Mouse (Mus musculus) retina, embryonic 14.5 days (tissue): ENCODE measurements around the gene Pax5.

Source experiments
- DNase-seq: peaks from one replicate; pipeline ENCODE4 v3.0.0-alpha.2; 2015; ENCODE audit warnings: low spot score

Gene Pax5

DNA sequence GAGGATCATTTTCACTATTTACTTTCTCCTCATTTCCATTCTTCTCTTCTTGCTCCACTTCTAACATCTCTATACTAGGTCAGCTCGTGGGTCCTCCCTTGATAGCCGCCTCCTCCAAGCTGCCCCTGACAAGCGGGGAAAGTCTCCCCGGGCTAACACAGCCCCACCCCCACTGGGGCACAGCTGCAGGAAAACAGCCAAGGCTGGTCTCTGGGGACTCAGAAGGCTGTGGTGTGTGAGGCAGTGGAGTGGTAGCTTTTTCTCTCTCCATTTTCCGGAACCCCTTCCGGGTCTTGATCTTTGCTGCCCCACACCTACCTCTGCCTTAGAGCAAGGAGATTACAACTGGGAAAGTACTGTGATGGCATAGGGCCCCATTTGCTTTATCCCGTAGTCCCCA is 4.3 kb downstream of the Pax5 start:
- DNase-seq, result peak; percentile 51

DNA sequence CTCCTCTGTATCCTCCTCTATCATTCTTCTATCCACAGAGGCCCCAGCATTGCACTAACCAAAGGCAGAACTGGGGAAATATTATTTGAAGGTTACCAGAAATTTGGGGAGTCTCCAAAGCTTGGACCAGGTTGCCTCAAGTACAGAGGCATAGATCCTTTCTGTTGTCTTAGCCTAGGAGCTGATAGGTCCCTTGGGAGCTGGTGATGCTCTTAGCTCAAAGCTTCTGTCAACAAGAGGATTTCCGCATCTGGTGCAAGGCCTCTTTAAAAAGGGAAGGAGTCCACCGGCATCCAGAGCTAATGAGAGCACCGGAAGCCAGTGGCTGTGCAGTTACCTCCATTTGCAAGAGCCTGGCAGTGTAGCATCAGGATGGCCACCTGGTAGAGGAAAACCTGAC is 5.1 kb downstream of the Pax5 start:
- no peak for DNase-seq

DNA sequence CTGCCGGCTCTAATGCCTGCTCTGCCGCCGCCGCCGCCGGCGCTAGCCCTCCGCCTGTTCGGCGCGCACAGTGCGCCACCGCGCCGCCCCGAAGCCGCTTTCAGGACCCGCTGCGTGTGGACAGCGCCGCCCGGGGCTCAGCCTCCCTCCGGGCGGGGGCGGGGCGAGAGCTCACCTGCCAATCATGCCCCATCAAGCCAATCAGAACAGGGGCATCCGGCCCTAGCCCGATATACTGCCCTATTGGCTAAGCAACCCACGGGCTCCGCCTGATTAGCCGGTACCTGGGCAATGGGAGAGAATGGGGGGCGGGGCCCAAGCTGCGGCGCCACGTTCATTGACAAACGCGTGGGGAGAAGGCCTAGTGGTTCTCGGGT is 5.9 kb downstream of the Pax5 start:
- peak; percentile 96 for DNase-seq

DNA sequence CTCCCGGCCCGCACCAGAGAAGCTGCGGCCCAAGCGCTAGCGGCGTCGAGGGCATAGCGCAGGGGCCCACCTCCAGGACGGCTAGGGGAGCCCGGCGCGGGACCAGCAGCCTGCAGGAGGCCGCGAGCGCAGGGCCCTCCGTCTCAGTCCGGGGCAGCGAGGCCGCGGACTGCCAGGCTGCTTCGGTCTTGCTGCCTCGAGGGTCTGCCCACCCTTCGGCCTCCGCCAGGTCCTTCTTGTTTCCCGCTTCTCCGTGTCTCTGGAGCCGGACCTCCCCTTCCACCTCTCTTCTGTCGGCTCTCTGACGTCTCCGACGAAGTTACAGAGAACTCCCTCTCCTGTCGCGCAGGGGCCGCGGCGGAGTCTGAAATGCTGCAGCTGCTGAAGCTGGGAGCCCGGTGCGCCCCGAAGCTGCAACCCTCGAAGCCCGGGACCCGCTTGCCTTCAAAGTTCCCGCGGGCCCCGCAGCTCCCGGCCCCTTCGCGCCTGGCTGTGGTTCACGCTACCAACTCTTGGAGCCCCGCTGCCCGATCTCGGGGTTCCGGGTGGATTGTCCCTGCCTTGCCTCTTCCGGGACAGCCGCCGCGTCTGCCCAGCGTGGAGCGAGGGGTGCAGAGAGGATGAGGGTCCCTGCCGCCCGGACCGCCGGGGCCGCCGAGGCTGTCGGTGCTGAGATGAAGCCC is 6.5 kb downstream of the Pax5 start:
- DNase-seq, result peak; percentile 37

DNA sequence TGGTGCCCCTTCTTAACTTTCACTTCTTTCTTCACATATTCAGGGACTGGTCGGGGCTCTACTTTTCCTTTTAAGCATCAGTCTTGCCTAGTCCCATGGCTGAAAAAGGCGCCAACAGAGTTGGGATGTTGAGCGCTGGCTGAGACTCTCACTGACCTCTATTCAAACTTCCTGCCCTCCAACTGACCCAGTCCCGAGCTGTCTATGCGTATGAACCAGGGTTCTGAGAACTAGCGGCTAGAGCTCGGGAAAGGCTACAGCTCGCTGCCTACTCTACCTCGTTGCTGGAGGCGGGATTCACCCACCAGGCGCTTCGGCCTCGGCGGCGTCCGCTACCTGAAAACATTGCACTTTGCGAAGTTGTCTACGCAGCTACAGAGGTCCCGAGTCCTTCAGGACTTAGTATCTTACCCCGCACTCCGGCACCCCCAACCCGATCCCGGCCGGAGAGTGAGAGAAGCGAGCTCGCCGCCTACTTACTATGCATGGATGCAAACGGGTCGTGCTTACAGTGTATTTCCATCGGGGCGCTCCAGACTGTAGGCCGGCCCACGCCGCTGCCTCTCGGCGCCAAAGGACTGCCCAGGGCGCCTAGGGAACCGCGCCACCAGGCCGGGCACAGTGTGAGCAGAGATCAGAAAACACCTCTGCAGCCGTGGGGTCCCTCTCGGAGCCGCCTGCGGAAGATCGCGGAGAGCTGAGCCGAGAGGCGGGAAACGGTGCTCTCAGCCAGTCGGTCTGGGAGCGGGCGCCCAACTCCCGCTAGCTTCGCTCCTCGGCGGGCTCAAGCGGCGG is 7.2 kb downstream of the Pax5 start:
- DNase-seq, result peak; percentile 55

DNA sequence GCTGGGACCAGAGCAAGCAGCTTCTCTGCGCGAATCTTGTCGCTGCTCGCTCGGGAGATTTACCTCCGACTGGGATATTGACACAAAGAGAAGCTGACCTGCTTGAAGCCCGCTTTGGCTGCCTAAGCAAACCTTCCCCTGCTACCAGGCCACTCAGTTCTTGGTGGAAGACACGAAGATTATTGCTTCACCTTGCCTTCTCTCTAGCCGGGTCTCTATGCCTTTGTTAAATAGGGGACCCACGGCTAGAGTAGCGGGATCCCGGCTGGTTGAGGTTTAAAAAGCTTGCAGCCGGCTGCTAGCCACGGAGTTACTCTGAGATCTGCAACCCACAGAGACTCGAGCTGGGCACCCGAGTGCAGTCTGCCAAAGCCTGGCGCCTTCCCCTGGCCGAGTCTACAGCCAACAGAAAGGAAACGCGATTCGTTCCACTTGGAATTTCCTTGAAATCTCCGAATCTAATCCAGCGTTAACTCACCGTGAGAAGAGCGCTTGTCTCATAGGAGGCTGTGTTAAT is 8.2 kb downstream of the Pax5 start:
- peak; percentile 56 for DNase-seq

DNA sequence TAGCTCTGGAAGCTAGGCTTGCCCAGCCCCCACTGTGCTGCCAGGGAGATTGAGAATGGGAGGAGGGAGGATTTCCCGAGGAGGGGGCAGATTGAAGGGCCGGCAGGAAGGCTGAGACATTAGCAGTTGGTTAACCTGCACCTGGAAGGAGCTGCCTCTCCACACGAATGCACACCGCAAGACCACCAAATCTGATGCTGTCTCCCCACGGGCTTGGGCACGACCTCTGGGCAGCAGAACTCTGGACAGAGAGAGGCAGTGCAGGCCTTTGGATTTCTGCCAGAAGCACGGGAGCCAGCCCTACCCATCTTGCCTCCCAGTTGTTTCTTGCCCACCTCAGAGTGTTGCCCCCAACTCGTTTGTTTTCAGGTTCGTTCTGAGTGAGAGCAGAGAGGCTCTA is 8.8 kb downstream of the Pax5 start:
- DNase-seq, result peak; percentile 35

DNA sequence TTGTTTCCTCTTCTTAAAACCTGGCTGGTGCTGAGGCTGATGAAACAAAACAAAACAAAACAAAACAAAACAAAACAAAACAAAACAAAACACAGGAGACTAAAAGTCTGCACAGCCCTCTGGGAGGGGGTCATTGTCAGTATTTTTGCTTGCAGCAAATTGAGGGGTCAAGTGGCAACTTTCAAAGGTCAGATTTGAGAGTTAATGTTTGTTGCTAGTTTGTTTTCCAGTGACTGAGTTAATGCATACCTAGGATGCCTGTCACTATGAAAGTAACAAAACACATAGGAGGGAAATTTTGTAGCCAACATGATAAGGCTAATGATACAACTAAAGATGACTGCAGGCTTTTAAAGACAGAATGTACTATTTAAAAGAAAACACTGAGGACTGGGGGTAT is 13.6 kb downstream of the Pax5 start:
- DNase-seq, result no peak

DNA sequence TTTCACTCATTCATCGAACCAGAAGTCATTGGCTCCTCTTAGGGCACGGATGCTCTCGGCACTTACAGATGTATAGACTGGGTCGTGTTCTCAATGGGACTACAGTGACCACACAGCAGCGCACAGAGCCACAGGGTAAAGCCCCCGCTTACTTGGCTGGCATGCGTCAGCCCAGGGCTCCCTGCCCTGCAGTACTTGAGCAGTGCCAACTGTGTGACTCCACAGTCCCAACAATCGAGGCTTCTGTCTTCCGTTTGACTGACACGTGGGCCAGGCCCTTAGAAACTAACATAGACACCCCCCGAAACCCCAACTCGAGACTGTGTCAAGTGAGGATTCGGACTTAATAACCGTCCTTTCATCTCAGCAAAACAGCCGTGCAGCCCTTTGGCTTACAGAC is 15.9 kb downstream of the Pax5 start:
- no peak for DNase-seq

DNA sequence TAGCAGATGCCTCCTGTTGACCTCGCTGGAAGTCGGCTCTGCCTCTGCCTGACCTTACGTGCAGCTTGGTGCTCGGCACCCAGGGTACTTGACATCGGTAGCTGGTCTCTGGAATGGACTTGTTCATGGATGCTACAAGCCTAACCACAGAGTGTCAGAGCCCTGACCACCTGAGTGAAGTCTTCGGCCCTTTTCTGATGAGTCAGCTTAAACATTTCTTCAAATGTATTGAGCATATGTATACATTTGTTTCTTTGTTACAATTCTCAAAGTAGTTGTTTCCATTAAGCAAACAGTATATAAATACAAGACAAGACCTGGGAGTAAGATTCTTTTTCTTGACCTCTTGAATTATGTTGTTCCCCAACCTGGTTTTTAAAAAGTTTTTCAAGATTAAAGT is 24.7 kb downstream of the Pax5 start:
- no peak for DNase-seq

DNA sequence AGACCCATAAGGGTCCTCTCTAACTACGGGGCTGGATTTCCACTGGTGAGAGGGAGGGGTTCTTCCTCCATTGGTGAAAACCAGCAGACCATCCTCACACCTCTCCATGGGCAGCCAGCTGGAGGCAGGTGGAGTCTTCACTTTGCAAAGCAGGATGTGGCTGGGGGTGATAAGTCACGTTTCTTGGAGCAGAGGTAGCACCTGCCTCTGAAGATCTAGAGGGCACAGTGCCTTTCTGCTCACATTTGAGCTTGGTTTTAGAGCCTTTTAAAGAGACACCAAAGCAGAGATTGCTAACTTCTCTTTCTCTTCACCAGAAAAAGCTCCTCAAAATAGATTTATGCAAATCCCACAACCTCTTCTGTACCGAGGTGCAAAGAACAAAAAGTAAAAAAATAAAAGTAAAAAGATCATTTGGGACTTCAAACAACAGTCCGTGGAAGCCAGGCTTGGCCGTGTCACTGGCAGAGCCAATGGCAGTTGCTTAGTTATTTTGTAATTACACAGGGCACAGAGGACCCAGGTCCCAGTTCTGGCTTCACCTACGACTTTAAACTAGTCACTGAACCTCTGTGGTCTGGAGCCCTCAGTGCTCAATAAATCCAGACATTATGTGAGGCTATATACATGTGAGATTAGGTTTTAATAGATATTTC is 29.9 kb downstream of the Pax5 start:
- DNase-seq, result no peak

DNA sequence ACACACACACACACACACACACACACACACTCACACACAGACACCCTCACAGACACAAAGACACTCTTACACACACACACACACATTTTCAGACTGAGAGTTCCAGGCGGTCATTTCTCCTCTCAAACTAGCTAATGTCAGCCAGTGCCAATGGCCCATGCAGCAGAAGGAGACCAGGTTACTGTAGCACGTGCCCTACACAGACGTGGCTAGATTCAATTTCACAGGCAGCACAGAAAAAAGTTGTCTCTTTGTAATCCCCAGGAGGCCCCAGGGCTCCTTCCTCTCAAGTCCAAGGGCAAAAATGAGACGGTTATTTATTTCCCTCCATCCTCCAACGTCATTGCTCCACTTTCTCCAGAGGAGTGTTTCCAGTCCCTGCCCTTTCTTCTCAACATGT is 31.6 kb downstream of the Pax5 start:
- DNase-seq, result no peak

DNA sequence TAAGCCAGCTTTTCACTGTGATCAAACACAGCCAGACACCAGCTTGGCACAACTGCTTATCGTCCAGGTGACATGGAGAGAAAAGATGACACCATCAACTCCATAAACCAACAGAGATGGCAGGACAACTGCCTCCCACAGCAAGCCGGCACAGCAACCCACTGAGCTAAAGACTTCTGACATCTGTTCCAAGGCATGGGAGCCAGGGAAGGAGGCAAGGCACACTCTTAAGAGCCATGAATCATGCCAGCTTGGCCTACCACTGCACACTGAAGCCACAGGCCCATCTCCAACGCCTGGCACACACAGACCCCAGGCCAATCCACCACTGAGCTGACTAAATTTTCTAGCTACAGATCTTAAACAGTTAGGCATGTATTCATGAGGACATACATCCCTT is 32.3 kb downstream of the Pax5 start:
- no peak for DNase-seq

DNA sequence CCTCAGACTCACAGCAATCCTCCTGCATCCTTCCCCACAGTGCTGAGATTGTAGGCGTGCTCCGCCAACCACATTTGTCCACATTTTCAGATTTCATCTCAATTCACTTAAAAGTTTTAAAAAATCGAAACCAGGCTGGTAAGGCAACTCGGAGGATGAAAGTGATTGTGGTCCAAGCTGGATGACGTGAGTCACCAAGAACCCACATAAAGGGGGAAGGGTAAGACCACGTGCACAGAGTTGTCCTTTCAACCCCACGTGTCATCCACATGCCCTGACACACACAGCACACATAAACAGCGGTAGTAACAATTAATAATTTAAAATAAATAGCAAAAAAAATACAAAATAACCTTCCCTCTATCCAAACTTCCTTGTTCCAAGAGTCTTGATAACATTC is 35.3 kb downstream of the Pax5 start:
- DNase-seq, result no peak

DNA sequence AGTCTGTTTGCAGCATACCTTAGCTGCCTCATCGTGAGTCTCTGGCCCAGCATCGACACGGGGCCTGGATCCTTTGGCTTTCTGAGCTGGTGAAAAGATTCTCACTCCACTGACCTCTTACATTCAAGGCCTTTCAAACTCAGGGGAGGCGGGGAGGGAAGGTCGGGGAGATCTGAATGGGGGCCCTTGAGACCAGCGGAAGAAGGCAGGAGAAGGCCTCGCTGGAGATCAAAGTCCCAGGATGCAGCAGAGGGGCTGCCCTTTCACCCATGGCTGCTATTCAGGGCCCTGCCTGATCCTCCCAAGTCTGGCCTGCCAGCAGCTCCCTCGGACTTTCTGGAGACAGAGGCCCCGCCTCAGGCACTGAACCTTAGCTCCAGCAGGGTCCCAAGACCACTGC is 36.6 kb downstream of the Pax5 start:
- no peak for DNase-seq

DNA sequence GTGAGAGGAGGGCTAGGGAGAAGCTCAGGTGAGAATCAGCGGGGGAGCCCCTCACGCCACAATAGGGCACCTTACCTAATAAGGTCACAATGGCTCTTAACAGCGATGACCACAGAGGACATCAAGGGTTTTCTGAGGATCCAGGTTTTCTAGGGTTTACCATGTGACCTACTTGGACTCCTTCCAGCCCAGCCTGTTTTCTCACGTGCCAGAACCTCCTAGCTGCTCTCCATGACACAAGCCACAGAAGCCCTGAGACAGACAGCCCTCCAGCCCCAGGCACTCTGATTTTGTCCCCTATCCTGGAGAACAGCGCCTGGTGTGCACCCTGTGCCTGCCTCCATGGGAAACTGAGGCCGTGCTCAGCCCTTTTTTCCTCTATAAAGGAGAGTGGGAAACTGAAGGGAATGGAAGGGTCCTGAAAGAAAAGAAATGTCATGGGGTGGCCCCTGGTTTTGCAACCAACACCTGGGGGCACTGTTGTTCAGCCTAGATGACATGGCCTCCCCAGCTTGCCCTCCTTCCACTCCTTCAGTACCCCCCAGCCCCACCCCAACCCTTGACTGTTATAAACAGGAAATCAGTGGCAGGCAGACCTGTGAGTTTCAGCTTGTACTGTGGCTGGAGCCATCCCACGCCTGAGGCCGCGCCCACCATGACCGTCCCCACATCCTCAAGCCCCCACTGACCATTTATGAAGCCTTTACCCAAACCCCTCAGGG is 37.9 kb downstream of the Pax5 start:
- DNase-seq, result no peak

DNA sequence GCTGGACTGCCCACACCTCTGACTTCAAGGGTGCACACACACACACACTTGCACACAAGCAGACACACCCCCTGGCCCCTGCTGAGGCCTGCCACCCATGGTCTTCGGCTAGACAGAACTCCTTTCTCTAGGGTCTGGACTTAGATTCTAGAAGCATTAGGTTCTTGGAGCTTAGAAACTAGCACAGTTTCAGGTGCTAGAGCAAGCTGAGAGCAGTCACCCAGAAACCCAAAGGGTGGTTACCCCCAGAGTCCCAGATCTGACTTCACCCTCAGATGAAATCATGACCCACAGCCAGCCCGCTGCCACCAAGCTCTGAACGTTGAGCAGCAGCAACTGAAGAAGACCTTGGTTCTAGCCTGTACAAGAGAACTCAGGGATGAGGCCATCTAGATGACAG is 38.8 kb downstream of the Pax5 start:
- DNase-seq, result no peak

DNA sequence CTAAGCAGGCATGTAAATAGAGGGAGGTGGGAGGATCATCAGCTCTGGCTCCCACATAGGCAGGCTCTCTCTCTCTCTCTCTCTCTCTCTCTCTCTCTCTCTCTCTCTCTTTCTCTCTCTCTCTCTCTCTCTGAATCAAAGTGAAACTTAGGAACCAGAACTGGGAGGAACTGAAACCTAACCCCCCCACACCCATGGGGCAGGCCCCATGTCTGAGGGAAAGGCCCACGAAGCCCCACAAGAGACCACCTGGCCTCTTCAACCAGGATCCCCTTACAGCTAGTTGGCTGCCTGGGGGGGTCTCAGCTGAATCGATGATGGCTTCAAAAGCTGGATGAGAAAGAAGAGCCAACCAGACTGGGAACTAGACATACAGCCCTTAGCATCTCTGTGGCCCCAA is 39.3 kb downstream of the Pax5 start:
- no peak for DNase-seq

DNA sequence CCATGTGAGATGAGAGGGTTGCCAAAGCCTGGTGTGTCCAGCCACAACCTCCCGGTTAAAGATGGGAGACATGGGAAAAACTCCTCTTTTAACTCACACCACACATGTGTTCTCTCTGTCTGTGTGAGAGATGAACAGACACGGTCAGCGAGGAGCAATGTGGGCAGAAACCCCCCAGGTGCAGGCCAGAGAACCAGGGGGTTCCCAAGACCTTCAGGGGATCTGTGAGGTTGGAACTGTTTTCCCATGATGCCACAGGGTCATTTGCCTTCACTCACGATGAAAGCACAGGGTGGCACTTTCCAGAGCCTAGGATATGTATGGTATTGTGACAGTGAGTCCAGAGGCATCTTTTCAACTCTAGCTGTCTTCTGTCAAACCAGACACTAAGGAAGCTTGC is 39.9 kb downstream of the Pax5 start:
- no peak for DNase-seq

DNA sequence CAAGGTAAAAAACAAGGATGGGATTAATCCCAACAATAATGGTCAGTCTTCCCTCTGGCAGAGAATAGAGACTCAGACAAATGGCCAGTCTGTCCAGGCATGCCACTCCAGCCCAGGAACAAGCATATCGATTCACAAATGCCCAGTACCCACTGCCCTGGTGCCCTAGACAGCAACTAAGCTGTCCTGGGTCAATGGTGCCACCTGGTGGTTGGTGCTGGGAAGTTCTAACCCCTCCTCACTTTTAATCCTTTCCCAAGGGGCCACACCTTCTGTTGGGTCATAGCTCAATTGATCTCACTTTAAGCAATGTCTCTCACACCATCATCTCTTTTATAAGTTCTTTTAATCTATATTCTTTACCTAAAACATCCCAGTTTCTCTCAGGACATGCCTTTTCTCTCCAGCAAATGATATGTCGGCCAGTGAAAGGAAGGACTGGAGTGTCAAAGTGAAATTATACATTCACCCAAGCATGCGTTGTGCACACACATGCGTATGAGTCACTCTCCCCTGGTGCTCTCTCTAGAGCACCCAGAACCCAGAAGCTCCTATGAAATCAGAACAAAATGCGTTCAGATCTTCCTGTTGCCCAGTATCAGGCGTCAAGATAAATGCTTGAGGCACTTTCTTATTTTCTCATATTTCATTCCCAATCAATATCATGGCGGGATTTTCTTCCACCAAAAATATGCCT is 40.7 kb downstream of the Pax5 start:
- DNase-seq, result peak; percentile 71

DNA sequence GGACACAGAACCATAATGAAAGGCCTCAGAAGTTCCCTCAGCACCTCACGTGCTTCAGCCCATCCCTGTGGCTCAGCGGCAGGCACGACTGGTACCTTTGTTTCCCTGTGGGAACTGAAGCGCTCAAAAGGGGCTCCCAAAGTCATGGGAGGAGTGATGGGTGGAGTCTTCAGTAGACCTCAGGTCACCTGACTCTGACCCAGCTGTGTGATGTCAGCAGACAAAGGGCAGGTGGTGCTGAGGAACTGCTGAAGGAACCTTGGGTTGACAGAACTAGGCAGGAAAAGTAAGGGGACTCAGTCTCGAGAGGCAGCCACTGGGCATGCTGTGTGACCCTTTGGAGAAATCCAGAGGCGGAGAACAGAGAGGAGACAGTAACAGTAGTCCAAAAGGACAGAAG is 41.7 kb downstream of the Pax5 start:
- DNase-seq, result no peak

DNA sequence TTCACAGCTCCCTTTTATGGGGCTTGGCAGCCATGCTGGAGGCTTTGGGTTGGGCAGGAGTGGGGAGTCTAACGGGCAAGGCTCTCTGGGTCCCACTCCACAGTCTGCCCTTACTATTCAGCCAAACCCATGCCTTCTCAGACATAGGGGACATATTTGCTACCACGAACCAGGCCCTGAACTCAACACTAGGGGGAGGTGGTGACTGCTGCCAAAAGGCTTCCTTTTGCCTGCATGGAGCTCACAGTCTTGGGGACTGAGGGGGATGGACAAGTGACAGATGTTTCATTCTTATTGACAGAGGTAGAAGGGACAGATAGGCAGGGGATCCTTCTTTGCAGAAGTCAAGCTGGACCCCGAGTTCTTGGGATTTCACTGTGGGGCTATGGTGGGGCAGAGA is 42.1 kb downstream of the Pax5 start:
- DNase-seq, result no peak
